Mouse (Mus musculus) CH12.LX (cell line): ENCODE results near the gene Kcnj10. TPM values are rescaled to one million over a fixed set of nuclear protein-coding genes. Genes with fewer than 3 reads are reported as not detected.

ENCODE experiments used
- DNase-seq: peaks from one replicate; pipeline ENCODE4 v3.0.0-alpha.2; 2013; ENCODE audit errors: extremely low read depth
- H3K27ac ChIP-seq: 2 replicates; pipeline ENCODE4 v1.5.1; 2012; ENCODE audit warnings: low read depth, mild to moderate bottlenecking, control low read depth, moderate library complexity; ENCODE audit not compliant: insufficient read depth
- H3K27me3 ChIP-seq: replicated peaks from 2 replicates; pipeline ENCODE3; 2012; ENCODE audit warnings: inconsistent platforms
- H3K36me3 ChIP-seq, 2 experiments: replicated peaks in 1 of 2; 2 replicates each; pipeline versions ENCODE3 to v1.6.1; 2012; ENCODE audit warnings: inconsistent platforms in 1 of 2, low read length in 1 of 2, mild to moderate bottlenecking in 1 of 2, mixed read lengths in 1 of 2, moderate library complexity in 1 of 2; ENCODE audit not compliant: control insufficient read depth in 1 of 2, insufficient read depth in 1 of 2
- H3K4me1 ChIP-seq, 2 experiments: 2 replicates each; pipeline ENCODE4 v1.6.1; 2012; ENCODE audit warnings: inconsistent platforms in 1 of 2, moderate library complexity in 1 of 2; ENCODE audit not compliant: insufficient read depth in 2 of 2, control insufficient read depth in 1 of 2
- H3K4me2 ChIP-seq: 2 replicates; pipeline ENCODE4 v1.6.1; 2012; ENCODE audit warnings: low read depth, mild to moderate bottlenecking, control low read depth; ENCODE audit not compliant: poor library complexity, insufficient read depth, severe bottlenecking
- H3K4me3 ChIP-seq, 3 experiments: fragments of 150-350 bp in 1 of 3; sonication (generic) in 1 of 3; replicated peaks in 1 of 3; 2 replicates each; pipeline versions ENCODE3 to v1.5.1; 2011 to 2012; ENCODE audit warnings: low read depth in 2 of 3, low read length in 2 of 3, mild to moderate bottlenecking in 2 of 3, moderate library complexity in 2 of 3, control low read depth in 1 of 3, improper control_type of control experiment in 1 of 3, inconsistent platforms in 1 of 3, mixed read lengths in 1 of 3; ENCODE audit not compliant: poor library complexity in 1 of 3
- H3K79me2 ChIP-seq: replicated peaks from 2 replicates; pipeline ENCODE4 v1.6.1; 2012; ENCODE audit warnings: mild to moderate bottlenecking, moderate library complexity; ENCODE audit not compliant: control insufficient read depth, poor library complexity, insufficient read depth, severe bottlenecking; ENCODE audit errors: extremely low read depth
- H3K9ac ChIP-seq: 2 replicates; pipeline ENCODE4 v1.6.1; 2012; ENCODE audit warnings: low read depth, mild to moderate bottlenecking, control low read depth, moderate library complexity; ENCODE audit not compliant: insufficient read depth
- H3K9me3 ChIP-seq: replicated peaks from 2 replicates; pipeline ENCODE3; 2012; ENCODE audit warnings: low read length, inconsistent platforms, mixed read lengths
- CHD2 ChIP-seq: IDR thresholded peaks from 2 replicates; pipeline ENCODE4 v1.6.1; 2011; ENCODE audit warnings: low read length, improper control_type of control experiment
- CTCF ChIP-seq, 2 experiments: IDR thresholded peaks in 1 of 2; conservative IDR thresholded peaks in 1 of 2; 2 replicates each; pipeline ENCODE4 v1.5.1; 2011 to 2012; ENCODE audit warnings: low read depth in 2 of 2, low read length in 2 of 2, improper control_type of control experiment in 1 of 2, inconsistent platforms in 1 of 2, mild to moderate bottlenecking in 1 of 2, moderate library complexity in 1 of 2
- GABPA ChIP-seq: IDR thresholded peaks from 2 replicates; pipeline ENCODE4 v1.6.1; 2012; ENCODE audit warnings: low read depth, low read length, improper control_type of control experiment, inconsistent platforms; ENCODE audit not compliant: insufficient replicate concordance
- HCFC1 ChIP-seq: IDR thresholded peaks from 2 replicates; pipeline ENCODE4 v1.6.1; 2012; ENCODE audit warnings: low read depth, mild to moderate bottlenecking, inconsistent platforms, low read length, improper control_type of control experiment
- IRF4 ChIP-seq: IDR thresholded peaks from 2 replicates; pipeline ENCODE4 v1.6.1; 2014; ENCODE audit warnings: low read depth, mild to moderate bottlenecking, inconsistent platforms, low read length, improper control_type of control experiment
- JUN ChIP-seq: IDR thresholded peaks from 2 replicates; pipeline ENCODE4 v1.6.1; 2011; ENCODE audit warnings: low read depth, mild to moderate bottlenecking, low read length, improper control_type of control experiment, moderate library complexity; ENCODE audit not compliant: insufficient read depth
- JUND ChIP-seq: conservative IDR thresholded peaks from 2 replicates; pipeline ENCODE4 v1.6.1; 2011; ENCODE audit warnings: low read depth, low read length, improper control_type of control experiment
- KAT2A ChIP-seq: IDR thresholded peaks from 2 replicates; pipeline ENCODE4 v1.6.1; 2012; ENCODE audit warnings: low read length, improper control_type of control experiment, inconsistent platforms; ENCODE audit not compliant: insufficient replicate concordance
- MAX ChIP-seq: IDR thresholded peaks from 2 replicates; pipeline ENCODE4 v1.6.1; 2011; ENCODE audit warnings: low read length, improper control_type of control experiment
- MAZ ChIP-seq: IDR thresholded peaks from 2 replicates; pipeline ENCODE4 v1.6.1; 2012; ENCODE audit warnings: low read depth, mild to moderate bottlenecking, inconsistent platforms, low read length, improper control_type of control experiment, moderate library complexity
- MEF2A ChIP-seq: IDR thresholded peaks from 2 replicates; pipeline ENCODE4 v1.6.1; 2014; ENCODE audit warnings: low read depth, mild to moderate bottlenecking, inconsistent platforms, low read length, improper control_type of control experiment, borderline replicate concordance
- MXI1 ChIP-seq: IDR thresholded peaks from 2 replicates; pipeline ENCODE4 v1.6.1; 2011; ENCODE audit warnings: mild to moderate bottlenecking, low read depth, low read length, improper control_type of control experiment
- MYC ChIP-seq: IDR thresholded peaks from 2 replicates; pipeline ENCODE4 v1.6.1; 2011; ENCODE audit warnings: low read depth, mild to moderate bottlenecking, improper control_type of control experiment, low read length
- PAX5 ChIP-seq: IDR thresholded peaks from 2 replicates; pipeline ENCODE4 v1.6.1; 2012; ENCODE audit warnings: low read length, inconsistent platforms, mixed read lengths
- RAD21 ChIP-seq: IDR thresholded peaks from 2 replicates; pipeline ENCODE4 v1.6.1; 2011; ENCODE audit warnings: low read depth, mild to moderate bottlenecking, low read length, improper control_type of control experiment, moderate library complexity
- TBP ChIP-seq: conservative IDR thresholded peaks from 2 replicates; pipeline ENCODE4 v1.6.1; 2011; ENCODE audit warnings: low read depth, low read length, improper control_type of control experiment
- TCF12 ChIP-seq: IDR thresholded peaks from 2 replicates; pipeline ENCODE4 v1.6.1; 2014; ENCODE audit warnings: low read depth, mild to moderate bottlenecking, inconsistent platforms, low read length, improper control_type of control experiment
- UBTF ChIP-seq: IDR thresholded peaks from 2 replicates; pipeline ENCODE4 v1.6.1; 2012; ENCODE audit warnings: low read depth, mild to moderate bottlenecking, inconsistent platforms, low read length, improper control_type of control experiment, moderate library complexity
- USF1 ChIP-seq: IDR thresholded peaks from 2 replicates; pipeline ENCODE4 v1.6.1; 2014; ENCODE audit warnings: low read depth, mild to moderate bottlenecking, inconsistent platforms, low read length, improper control_type of control experiment
- ZC3H11A ChIP-seq: IDR thresholded peaks from 2 replicates; pipeline ENCODE4 v1.6.1; 2012; ENCODE audit warnings: low read depth, mild to moderate bottlenecking, inconsistent platforms, low read length, improper control_type of control experiment
- ZKSCAN1 ChIP-seq: IDR thresholded peaks from 2 replicates; pipeline ENCODE4 v1.6.1; 2012; ENCODE audit warnings: low read depth, inconsistent platforms, low read length, improper control_type of control experiment, borderline replicate concordance
- ZMIZ1 ChIP-seq: IDR thresholded peaks from 2 replicates; pipeline ENCODE4 v1.6.1; 2012; ENCODE audit warnings: low read depth, mild to moderate bottlenecking, inconsistent platforms, low read length, improper control_type of control experiment
- ZNF384 ChIP-seq: IDR thresholded peaks from 2 replicates; pipeline ENCODE4 v1.6.1; 2012; ENCODE audit warnings: low read depth, low read length, improper control_type of control experiment, inconsistent platforms
- dilution Hi-C: fragments of 300-500 bp; cut with MboI; formaldehyde crosslinking; loops from 2 replicates; pipeline ENCODE4 v1.14.3; 2020; ENCODE audit warnings: low sequenced_read_pairs; ENCODE audit not compliant: extremely low pct_unique_long_range_greater_than_20kb, extremely low pct_ligation_motif_present
- in situ Hi-C: fragments of 300-500 bp; cut with MboI; formaldehyde crosslinking; loops from 3 replicates; pipeline ENCODE4 v1.14.3; 2019; ENCODE audit warnings: low sequenced_read_pairs, low pct_ligation_motif_present, low pct_unique_long_range_greater_than_20kb, mixed read lengths
- polyA plus RNA-seq: library from polyadenylated mRNA; unstranded; fragments of >175 nt; gene quantifications from 2 replicates; pipeline ENCODE4 v1.2.1, GENCODE M21; 2012; ENCODE audit warnings: low read depth; ENCODE audit not compliant: insufficient read length
- total RNA-seq, 2 experiments: library from RNA; depleted of rRNA; stranded (reverse); fragments of 300-350 nt in 1 of 2; fragments of >200 nt in 1 of 2; gene quantifications; 2 replicates each; pipeline ENCODE4 v1.2.3; 2012 to 2014

Gene Kcnj10
- total and polyA plus RNA-seq, 3 experiments = 0.06 to 0.13 TPM; not detected in 1

DNA sequence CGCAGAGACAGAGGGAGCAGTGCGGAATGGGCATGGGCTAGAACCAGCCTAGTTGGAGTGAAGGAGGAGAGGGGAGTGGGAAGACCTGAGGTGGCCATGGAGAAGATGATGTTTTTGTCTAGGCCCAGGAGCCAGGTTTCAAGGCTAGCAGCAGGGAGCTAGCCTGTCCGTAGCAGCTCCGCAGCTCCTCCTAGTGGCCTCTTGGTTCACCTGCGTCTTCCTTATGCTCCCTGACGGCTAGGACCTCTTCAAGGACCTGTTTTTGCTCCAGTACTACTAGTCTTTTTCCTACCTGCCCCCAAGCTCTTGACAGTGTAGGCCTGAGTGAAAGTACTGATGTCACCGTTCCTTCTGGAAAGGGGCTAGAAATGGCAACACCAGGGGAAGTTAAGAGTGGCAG, 16.3 kb upstream of the Kcnj10 start (continued):
- TF ChIP-seq ZKSCAN1 (no peak), MEF2A (no peak), GABPA (no peak), ZC3H11A (peak; percentile 52), CTCF (conservative IDR thresholded peaks at IDR 0.05 in 1 of 2, IDR thresholded peaks at IDR 0.05 in 1 of 2; ENCODE audit: low read depth in 2 of 2, low read length in 2 of 2) (peak; percentile 91 to 95), ZNF384 (no peak), JUND (0 out of 2 replicates have a peak, but pooled peaks have one; percentile 8), MYC (peak; percentile 41; the same call in 1 of the 2 replicates), PAX5 (no peak), ZMIZ1 (no peak), TBP (no peak)
- TF ChIP-seq, all 38 proteins: peak for 14

DNA sequence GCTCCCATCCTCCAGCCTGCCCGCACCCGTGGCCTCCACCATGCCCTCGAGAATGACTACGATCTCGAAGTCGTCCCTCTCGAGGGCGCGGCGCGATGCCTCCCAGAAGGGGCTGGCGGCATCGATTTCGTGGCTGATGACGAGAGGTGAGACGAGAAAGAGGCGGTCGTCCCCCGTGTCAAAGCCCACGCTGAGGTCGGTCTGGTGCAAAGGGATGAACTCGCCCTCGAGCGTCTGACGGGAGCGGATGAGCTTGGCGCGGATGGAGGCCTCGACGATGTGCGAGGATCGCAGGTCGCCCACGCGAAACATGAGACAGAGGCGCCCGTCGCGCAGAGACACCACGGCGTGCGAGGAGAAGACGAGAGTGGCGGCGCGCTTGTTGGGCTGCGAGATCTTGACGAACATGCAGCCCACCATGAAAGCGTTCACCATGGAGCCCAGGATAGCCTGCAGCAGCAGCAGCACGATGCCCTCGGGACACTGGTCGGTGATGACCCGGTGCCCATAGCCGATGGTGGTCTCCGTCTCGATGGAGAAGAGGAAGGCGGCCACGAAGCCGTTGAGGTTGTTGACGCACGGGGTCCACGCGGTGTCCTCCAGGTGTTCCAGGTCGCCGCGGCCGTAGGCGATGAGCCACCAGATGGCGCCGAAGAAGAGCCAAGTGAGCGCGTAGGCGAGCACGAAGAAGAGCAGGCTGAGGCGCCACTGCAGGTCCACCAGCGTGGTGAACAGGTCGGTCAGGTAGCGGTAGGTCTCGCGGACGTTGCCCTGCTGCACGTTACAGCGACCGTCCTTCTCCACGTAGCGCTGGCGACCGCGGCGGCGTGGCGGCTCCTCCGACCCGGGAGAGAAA, 15.1 kb upstream of the Kcnj10 start:
- in situ Hi-C loops (no loop called here), dilution Hi-C loops (no loop called here)
- H3K79me2 ChIP-seq = no peaks in the 10 kb centered on the region
- H3K36me3 ChIP-seq = peaks cover 0 to 15% of the 10 kb centered on the region in 2 experiments
- no peak overlapping the region for H3K4me3 ChIP-seq
- no peak overlapping the region for H3K9ac ChIP-seq
- H3K4me2 ChIP-seq = no peak overlapping the region
- no peak overlapping the region for H3K27ac ChIP-seq
- TF ChIP-seq MEF2A (no peak), RAD21 (no peak), USF1 (no peak), HCFC1 (no peak)
- H3K9me3 ChIP-seq = peaks cover 10% of the 10 kb centered on the region
- H3K27me3 ChIP-seq = peaks cover 32% of the 10 kb centered on the region
- H3K4me1 ChIP-seq = no peaks in the 10 kb centered on the region; a peak in 1 of 4 replicates
- DNase-seq = no peak

- Histone ChIP-seq H3K36me3 (peaks cover 0 to 13% of the 10 kb centered on the region in 2 experiments), H3K9ac (no peak overlapping the region), H3K27ac (no peak overlapping the region), H3K4me3 (no peak overlapping the region), H3K9me3 (peaks cover 10% of the 10 kb centered on the region), H3K27me3 (peaks cover 39% of the 10 kb centered on the region), H3K79me2 (no peaks in the 10 kb centered on the region), H3K4me2 (no peak overlapping the region), H3K4me1 (no peaks in the 10 kb centered on the region; a peak in 2 of 4 replicates)
- in situ Hi-C loops = no loop called here
- TF ChIP-seq PAX5 (no peak), HCFC1 (no peak), CTCF (conservative IDR thresholded peaks at IDR 0.05 in 1 of 2, IDR thresholded peaks at IDR 0.05 in 1 of 2; ENCODE audit: low read depth in 2 of 2, low read length in 2 of 2) (no peak), ZC3H11A (no peak), MXI1 (no peak), MYC (no peak), RAD21 (no peak), JUND (no peak), TCF12 (no peak), MAZ (no peak), UBTF (no peak), MEF2A (no peak), USF1 (no peak), JUN (no peak), CHD2 (no peak), KAT2A (no peak), IRF4 (no peak), MAX (no peak)
- DNase-seq = no peak
- dilution Hi-C loops = no loop called here
These were observed 14.3 kb upstream of the Kcnj10 start for GRCm38 (mm10) chr1:172326684-172327083.
